Mouse (Mus musculus) left cerebral cortex, adult 6 months (tissue): ENCODE data around the gene Setd1a. TPM values are rescaled to one million over a fixed set of nuclear protein-coding genes. Genes with fewer than 3 reads are reported as not detected.

Experiments used
- long read RNA-seq, 2 experiments: library from polyadenylated mRNA; unstranded; transcript quantifications; one replicate each; pipeline ENCODE4 v2.0.0; 2019 to 2020
- polyA plus RNA-seq: library from polyadenylated mRNA; unstranded; fragments of <200 nt; fragmentation: Nextera tagmentation; gene quantifications from 2 replicates; pipeline ENCODE4 v1.2.3, GENCODE M21; 2021

The Setd1a gene
- 5.7 and 26.7 TPM in 2 replicates for polyA plus RNA-seq
- long read RNA-seq, experiment 1, partial matches to known transcripts, result 8 of 9 reads
- long read RNA-seq, experiment 1, other reads (novel, unspliced or antisense), result 1 of 9 reads
- long read RNA-seq, experiment 2, partial matches to known transcripts, result 5 of 5 reads
- long read RNA-seq, experiment 2, other reads (novel, unspliced or antisense), result 0 of 5 reads

GRCm38 (mm10) chr7:127776426-127776825, at the start of gene Setd1a:
Setd1a (plus strand) TSS chr7:127776670.

GRCm38 (mm10) chr7:127732066-127732465, 44.4 kb upstream of the Setd1a start, which contains the start of gene Ctf2:
Ctf2 (minus strand) TSS chr7:127732166.

GRCm38 (mm10) chr7:127744366-127745045, 32.0 kb upstream of the Setd1a start, which contains the start of gene Fbxl19:
Fbxl19 (plus strand) TSS chr7:127744543.

GRCm38 (mm10) chr7:127769651-127770038, 6.8 kb upstream of the Setd1a start, which contains the start of gene Orai3:
Orai3 (plus strand) TSS chr7:127769815.

GRCm38 (mm10) chr7:127785308-127785707, 8.8 kb downstream of the Setd1a start, which contains the start of gene Gm49388:
Gm49388 (plus strand) TSS chr7:127785608.

GRCm38 (mm10) chr7:127800435-127801009, 24.1 kb downstream of the Setd1a start, which contains the start of gene Hsd3b7:
Hsd3b7 (plus strand) TSS chr7:127800604.

GRCm38 (mm10) chr7:127824176-127824871, 47.9 kb downstream of the Setd1a start, which contains the start of the genes Stx4a and Stx1b:
Stx4a (plus strand) TSS chr7:127824294.
Stx1b (minus strand) TSS chr7:127824549.

Other genes starting within 250 kb of the Setd1a start
- gene Tmem265, start 215.3 kb upstream of the Setd1a start, polyA plus RNA-seq, result not detected in 2 replicates
- gene Phkg2, start 203.3 kb upstream of the Setd1a start, polyA plus RNA-seq, result 19.9 and 24.9 TPM in 2 replicates
- 11.4 and 13.3 TPM in 2 replicates for gene Ccdc189, start 188.1 kb upstream of the Setd1a start, polyA plus RNA-seq
- gene Rnf40, start 187.9 kb upstream of the Setd1a start, polyA plus RNA-seq, result 9.2 and 12.6 TPM in 2 replicates
- gene Zfp629, start 160.9 kb upstream of the Setd1a start, polyA plus RNA-seq, result 1.4 and 2.9 TPM in 2 replicates
- 3.8 and 12.7 TPM in 2 replicates for gene Bcl7c, start 67.7 kb upstream of the Setd1a start, polyA plus RNA-seq
- gene Ctf1, start 63.9 kb upstream of the Setd1a start, polyA plus RNA-seq, result 0.44 and 3.5 TPM in 2 replicates
- gene Ctf2, start 44.5 kb upstream of the Setd1a start, polyA plus RNA-seq, result 0.06 TPM in 1 of 2 replicates, not detected in the other
- gene Fbxl19, start 32.1 kb upstream of the Setd1a start, polyA plus RNA-seq, result 0.92 and 1.6 TPM in 2 replicates
- 18.3 and 21.9 TPM in 2 replicates for gene Orai3, start 6.9 kb upstream of the Setd1a start, polyA plus RNA-seq
- gene Gm49388, start 8.9 kb downstream of the Setd1a start, polyA plus RNA-seq, result not detected in 2 replicates
- 5.9 and 9.1 TPM in 2 replicates for gene Hsd3b7, start 23.9 kb downstream of the Setd1a start, polyA plus RNA-seq
- 12.9 and 16.7 TPM in 2 replicates for gene Stx4a, start 47.6 kb downstream of the Setd1a start, polyA plus RNA-seq
- 37.7 and 70.1 TPM in 2 replicates for gene Stx1b, start 47.9 kb downstream of the Setd1a start, polyA plus RNA-seq
- gene Zfp646, start 99.6 kb downstream of the Setd1a start, polyA plus RNA-seq, result 4.4 and 5.4 TPM in 2 replicates
- gene Zfp668, start 100.2 kb downstream of the Setd1a start, polyA plus RNA-seq, result 9.6 and 10.1 TPM in 2 replicates
- 0.63 and 0.69 TPM in 2 replicates for gene Prss53, start 114.3 kb downstream of the Setd1a start, polyA plus RNA-seq
- gene Gm21974, start 118.8 kb downstream of the Setd1a start, polyA plus RNA-seq, result 0.19 TPM in 1 of 2 replicates, not detected in the other
- gene Vkorc1, start 118.9 kb downstream of the Setd1a start, polyA plus RNA-seq, result 88.5 and 90.1 TPM in 2 replicates
- 46.2 and 65.9 TPM in 2 replicates for gene Bckdk, start 127.4 kb downstream of the Setd1a start, polyA plus RNA-seq
- gene Kat8, start 135.8 kb downstream of the Setd1a start, polyA plus RNA-seq, result 15.4 and 18.4 TPM in 2 replicates
- 0.06 TPM in 1 of 2 replicates, not detected in the other for gene Prss8, start 153.4 kb downstream of the Setd1a start, polyA plus RNA-seq
- 15.3 and 15.8 TPM in 2 replicates for gene Prss36, start 170.1 kb downstream of the Setd1a start, polyA plus RNA-seq
- gene Fus, start 190.8 kb downstream of the Setd1a start, polyA plus RNA-seq, result 10.8 and 13.0 TPM in 2 replicates
- gene Pycard, start 217.2 kb downstream of the Setd1a start, polyA plus RNA-seq, result 15.8 and 26.1 TPM in 2 replicates
- gene Trim72, start 227.3 kb downstream of the Setd1a start, polyA plus RNA-seq, result not detected in 2 replicates